Mouse (Mus musculus): ENCODE measurements at regions not wholly inside any gene's neighbourhood (a gene's known extent, or its start where the extent isn't known, plus 50 kb on each side); places are given as distances from the start of the nearest gene placed in this dataset.
"Not testable (repeated sequence)": the region's sequence is repeated elsewhere in the genome, so short reads cannot be mapped to it uniquely, and the experiment has no call there.

GRCm38 (mm10) chr15:8831720-8832620 is 121.4 kb upstream of the Slc1a3 start:
- ATAC-seq (replicated peaks; ENCODE audit: poor library complexity) = no peak

GRCm38 (mm10) chr15:8824861-8825260 is 114.3 kb upstream of the Slc1a3 start:
- ATAC-seq (replicated peaks; ENCODE audit: poor library complexity) = no peak

- ATAC-seq (replicated peaks; ENCODE audit: poor library complexity) = not testable (repeated sequence)
Observed at GRCm38 (mm10) chr15:8822795-8823194, 112.2 kb upstream of the Slc1a3 start.

- no peak for ATAC-seq (replicated peaks; ENCODE audit: poor library complexity)
Observed at GRCm38 (mm10) chr15:8817542-8817941, 107.0 kb upstream of the Slc1a3 start.

GRCm38 (mm10) chr15:8816501-8817368 is 106.2 kb upstream of the Slc1a3 start:
- ATAC-seq (replicated peaks; ENCODE audit: poor library complexity) = no peak

- ATAC-seq (replicated peaks; ENCODE audit: poor library complexity) = no peak
Observed at GRCm38 (mm10) chr15:8815958-8816357, 105.4 kb upstream of the Slc1a3 start.

GRCm38 (mm10) chr15:8815277-8815676 is 104.7 kb upstream of the Slc1a3 start:
- ATAC-seq (replicated peaks; ENCODE audit: poor library complexity) = no peak

- ATAC-seq (replicated peaks; ENCODE audit: poor library complexity) = no peak
Observed at GRCm38 (mm10) chr15:8806354-8806753, 95.8 kb upstream of the Slc1a3 start.

- ATAC-seq (replicated peaks; ENCODE audit: poor library complexity) = not testable (repeated sequence)
Observed at GRCm38 (mm10) chr15:8805565-8805964, 95.0 kb upstream of the Slc1a3 start.

GRCm38 (mm10) chr15:8802058-8802457 is 91.5 kb upstream of the Slc1a3 start:
- no peak for ATAC-seq (replicated peaks; ENCODE audit: poor library complexity)

- ATAC-seq (replicated peaks; ENCODE audit: poor library complexity) = no peak
Observed at GRCm38 (mm10) chr15:8797015-8797414, 86.5 kb upstream of the Slc1a3 start.

GRCm38 (mm10) chr15:8792106-8792505 is 81.5 kb upstream of the Slc1a3 start:
- no peak for ATAC-seq (replicated peaks; ENCODE audit: poor library complexity)

GRCm38 (mm10) chr15:8789924-8790323 is 79.4 kb upstream of the Slc1a3 start:
- ATAC-seq (replicated peaks; ENCODE audit: poor library complexity) = no peak

- no peak for ATAC-seq (replicated peaks; ENCODE audit: poor library complexity)
Observed at GRCm38 (mm10) chr15:8789000-8789399, 78.4 kb upstream of the Slc1a3 start.

- no peak for ATAC-seq (replicated peaks; ENCODE audit: poor library complexity)
Observed at GRCm38 (mm10) chr15:8785537-8785936, 75.0 kb upstream of the Slc1a3 start.

- ATAC-seq (replicated peaks; ENCODE audit: poor library complexity) = no peak
Observed at GRCm38 (mm10) chr15:8783567-8783966, 73.0 kb upstream of the Slc1a3 start.

GRCm38 (mm10) chr15:8783036-8783435 is 72.5 kb upstream of the Slc1a3 start:
- no peak for ATAC-seq (replicated peaks; ENCODE audit: poor library complexity)

- ATAC-seq (replicated peaks; ENCODE audit: poor library complexity) = no peak
Observed at GRCm38 (mm10) chr15:8782131-8782507, 71.6 kb upstream of the Slc1a3 start.

- no peak for ATAC-seq (replicated peaks; ENCODE audit: poor library complexity)
Observed at GRCm38 (mm10) chr15:8781159-8782130, 70.9 kb upstream of the Slc1a3 start.

GRCm38 (mm10) chr15:8780371-8780866 is 69.9 kb upstream of the Slc1a3 start:
- ATAC-seq (replicated peaks; ENCODE audit: poor library complexity) = no peak

Measured in megakaryocyte progenitor cell, adult 5-6 weeks (primary cell).